Mouse (Mus musculus) testis, adult 2 months (tissue): Measurements from ENCODE around the gene Cyth1.

ENCODE experiments used
- CTCF ChIP-seq: fragments of 200-500 bp; IDR thresholded peaks from 2 replicates; pipeline ENCODE4 v1.5.1; 2012; ENCODE audit warnings: low read depth, mild to moderate bottlenecking, inconsistent platforms, low read length, moderate library complexity; ENCODE audit not compliant: control insufficient read depth, insufficient read depth, insufficient replicate concordance
- POLR2A ChIP-seq: fragments of 200-500 bp; IDR thresholded peaks from 2 replicates; pipeline ENCODE4 v1.6.1; 2012; ENCODE audit warnings: low read depth, mild to moderate bottlenecking, inconsistent platforms, low read length, moderate library complexity; ENCODE audit not compliant: control insufficient read depth

DNA sequence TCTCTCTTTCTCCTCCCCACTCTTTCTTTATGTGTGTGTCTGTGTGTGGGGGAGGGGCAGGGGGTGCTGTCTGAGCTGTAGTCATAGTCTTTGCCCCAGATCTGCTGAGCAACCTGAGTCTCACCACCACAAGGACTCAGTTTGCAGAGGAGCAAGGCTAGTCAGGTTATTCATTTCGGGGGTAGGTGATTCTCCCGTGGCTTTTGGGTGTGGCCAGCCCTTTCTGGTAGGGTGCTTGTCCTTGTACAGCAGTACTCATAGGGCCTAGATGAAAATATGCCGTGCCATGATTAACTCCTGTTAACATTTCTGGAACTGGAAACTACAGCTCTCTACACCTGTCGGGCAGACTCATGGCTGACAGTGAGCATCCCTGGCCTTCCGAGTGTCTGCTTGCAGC is 81.8 kb downstream of the Cyth1 start:
- TF ChIP-seq CTCF, result no peak
- no peak for TF ChIP-seq POLR2A
